Mouse (Mus musculus) cortical plate, adult 2 months (tissue): ENCODE measurements around the gene Efcab11. TPM values are rescaled to one million over a fixed set of nuclear protein-coding genes. Genes with fewer than 3 reads are reported as not detected.

Source experiments
- H3K27ac ChIP-seq: fragments of 200-500 bp; 2 replicates; pipeline ENCODE4 v1.5.1; 2012; ENCODE audit warnings: low read length, control low read depth, inconsistent platforms; ENCODE audit not compliant: insufficient read depth
- H3K4me1 ChIP-seq: fragments of 200-500 bp; 2 replicates; pipeline ENCODE4 v1.6.1; 2011; ENCODE audit warnings: low read length; ENCODE audit not compliant: control insufficient read depth, insufficient read depth
- H3K4me3 ChIP-seq: fragments of 200-500 bp; 2 replicates; pipeline ENCODE4 v1.5.1; 2011; ENCODE audit warnings: mild to moderate bottlenecking, low read length, control low read depth; ENCODE audit not compliant: insufficient read depth
- CTCF ChIP-seq: fragments of 200-500 bp; IDR thresholded peaks from 2 replicates; pipeline ENCODE4 v1.5.1; 2011; ENCODE audit warnings: mild to moderate bottlenecking, control low read depth, low read length; ENCODE audit not compliant: insufficient read depth; ENCODE audit errors: extremely low read depth
- POLR2A ChIP-seq: fragments of 200-500 bp; IDR thresholded peaks from 2 replicates; pipeline ENCODE4 v1.6.1; 2011; ENCODE audit warnings: mild to moderate bottlenecking, low read length, control low read depth; ENCODE audit not compliant: insufficient read depth; ENCODE audit errors: extremely low read depth
- polyA plus RNA-seq: library from polyadenylated mRNA; depleted of rRNA; stranded (reverse); fragments of >200 nt; gene quantifications from 2 replicates; pipeline ENCODE4 v1.2.3, GENCODE M21; 2012

Efcab11 gene
- polyA plus RNA-seq, 1 experiment = 0.75 TPM

GRCm38 (mm10) chr12:99789283-99789960, 94.8 kb downstream of the Efcab11 start:
- Histone ChIP-seq H3K27ac (no peak overlapping the region), H3K4me3 (no peak overlapping the region), H3K4me1 (peaks cover 1% of the 10 kb centered on the region; the same call in 1 of the 2 replicates)
- TF ChIP-seq POLR2A (no peak), CTCF (no peak)

GRCm38 (mm10) chr12:99781774-99782173, 102.5 kb downstream of the Efcab11 start:
- TF ChIP-seq CTCF = no peak
- no peak for TF ChIP-seq POLR2A
- no peak overlapping the region for H3K27ac ChIP-seq
- no peak overlapping the region for H3K4me3 ChIP-seq
- no peaks in the 10 kb centered on the region for H3K4me1 ChIP-seq

GRCm38 (mm10) chr12:99780396-99780795, 103.8 kb downstream of the Efcab11 start:
- no peak overlapping the region for H3K4me3 ChIP-seq
- H3K4me1 ChIP-seq = no peaks in the 10 kb centered on the region
- TF ChIP-seq CTCF (no peak), POLR2A (no peak)
- no peak overlapping the region for H3K27ac ChIP-seq

- Histone ChIP-seq H3K4me1 (no peaks in the 10 kb centered on the region), H3K4me3 (no peak overlapping the region), H3K27ac (no peak overlapping the region)
- no peak for TF ChIP-seq POLR2A
- TF ChIP-seq CTCF = no peak
These were observed 104.3 kb downstream of the Efcab11 start for GRCm38 (mm10) chr12:99779908-99780307.

- no peak for TF ChIP-seq CTCF
- no peak for TF ChIP-seq POLR2A
- Histone ChIP-seq H3K27ac (no peak overlapping the region), H3K4me1 (no peaks in the 10 kb centered on the region), H3K4me3 (no peak overlapping the region)
These were observed 107.6 kb downstream of the Efcab11 start for GRCm38 (mm10) chr12:99776497-99777139.

- Histone ChIP-seq H3K27ac (no peak overlapping the region), H3K4me3 (no peak overlapping the region), H3K4me1 (no peaks in the 10 kb centered on the region)
- no peak for TF ChIP-seq CTCF
- TF ChIP-seq POLR2A = no peak
These were observed 109.4 kb downstream of the Efcab11 start for GRCm38 (mm10) chr12:99774864-99775263.

GRCm38 (mm10) chr12:99773636-99774193, 110.5 kb downstream of the Efcab11 start:
- H3K4me1 ChIP-seq = no peaks in the 10 kb centered on the region
- H3K27ac ChIP-seq = no peak overlapping the region
- H3K4me3 ChIP-seq = no peak overlapping the region
- TF ChIP-seq CTCF = no peak
- no peak for TF ChIP-seq POLR2A

- Histone ChIP-seq H3K27ac (no peak overlapping the region), H3K4me1 (no peaks in the 10 kb centered on the region), H3K4me3 (no peak overlapping the region)
- no peak for TF ChIP-seq POLR2A
- no peak for TF ChIP-seq CTCF
These were observed 113.2 kb downstream of the Efcab11 start for GRCm38 (mm10) chr12:99771018-99771417.

GRCm38 (mm10) chr12:99769626-99770025, 114.6 kb downstream of the Efcab11 start:
- no peaks in the 10 kb centered on the region for H3K4me1 ChIP-seq
- H3K27ac ChIP-seq = no peak overlapping the region
- TF ChIP-seq POLR2A = no peak
- TF ChIP-seq CTCF = no peak
- no peak overlapping the region for H3K4me3 ChIP-seq

- TF ChIP-seq POLR2A = no peak
- no peak for TF ChIP-seq CTCF
- H3K4me1 ChIP-seq = no peaks in the 10 kb centered on the region
- H3K4me3 ChIP-seq = no peak overlapping the region
- no peak overlapping the region for H3K27ac ChIP-seq
These were observed 116.5 kb downstream of the Efcab11 start for GRCm38 (mm10) chr12:99767691-99768090.
